Comparison of ENCODE assay signal across 9 mouse cellular contexts in genomic region chr14:48710062-48710870, GRCm38 (mm10). TPM values are rescaled to one million over a fixed set of nuclear protein-coding genes. Genes with fewer than 3 reads are reported as not detected.
DNase-seq lines count a peak whose midpoint lies in the region; ATAC-seq and TF ChIP-seq lines count a peak whose summit lies in the region.
"Had no signal": no experiment of that assay in that cellular context is flagged by ENCODE, and none has a peak within 500 bp of the region (broad histone marks: within the 10 kb centered on the region; RNA-seq: fewer than 3 reads in every experiment).

No protein-coding gene starts in this region.

- no peaks in the 10 kb centered on the region for H3K36me3 ChIP-seq in heart, postnatal 0 days (replicated peaks; ENCODE audit: control insufficient read depth, insufficient read depth, low read length)
- H3K36me3 ChIP-seq in embryonic facial prominence, embryonic 15.5 days = no peaks in the 10 kb centered on the region
- H3K36me3 ChIP-seq in limb, embryonic 13.5 days = no peaks in the 10 kb centered on the region
- no peaks in the 10 kb centered on the region for H3K36me3 ChIP-seq in neural tube, embryonic 14.5 days (ENCODE audit: control insufficient read depth, insufficient read depth, low read length)
- H3K36me3 ChIP-seq in thymus, adult 2 months (ENCODE audit: control insufficient read depth, insufficient read depth, low read length) = no peaks in the 10 kb centered on the region

- H3K9me3 ChIP-seq in heart, postnatal 0 days (replicated peaks; ENCODE audit: control insufficient read depth, low read length) = no peaks in the 10 kb centered on the region
- no peaks in the 10 kb centered on the region for H3K9me3 ChIP-seq in embryonic facial prominence, embryonic 15.5 days (replicated peaks)
- no peaks in the 10 kb centered on the region for H3K9me3 ChIP-seq in limb, embryonic 13.5 days
- no peaks in the 10 kb centered on the region for H3K9me3 ChIP-seq in neural tube, embryonic 14.5 days (ENCODE audit: control insufficient read depth, low read length)

- WGBS in heart, postnatal 0 days = 57% methylated on average over 11 of the region's 11 CpGs
- WGBS in embryonic facial prominence, embryonic 15.5 days = 37% methylated on average over 11 of the region's 11 CpGs
- WGBS in limb, embryonic 13.5 days = 49% methylated on average over 11 of the region's 11 CpGs
- 29% methylated on average over 11 of the region's 11 CpGs for WGBS in neural tube, embryonic 14.5 days
- WGBS in thymus, adult 2 months = 69% methylated on average over 11 of the region's 11 CpGs

- no peak for TF ChIP-seq POLR2A in thymus, adult 2 months (IDR thresholded peaks at IDR 0.05; ENCODE audit: control insufficient read depth, extremely low read depth, insufficient read depth, low read length, poor library complexity)

- intact Hi-C loops in left cerebral cortex, postnatal 36 days (cut with DNase I) = loop anchor here (2.0 kb wide), 1 partner anchor 19 kb away; no protein-coding TSS in a partner anchor

- H3K27ac ChIP-seq in heart, postnatal 0 days (ENCODE audit: low read depth) = no peak overlapping the region
- H3K27ac ChIP-seq in embryonic facial prominence, embryonic 15.5 days (replicated peaks) = no peak overlapping the region
- no peak overlapping the region for H3K27ac ChIP-seq in limb, embryonic 13.5 days
- no peak overlapping the region for H3K27ac ChIP-seq in neural tube, embryonic 14.5 days (ENCODE audit: low read depth, low read length)
- no peak overlapping the region for H3K27ac ChIP-seq in thymus, adult 2 months (ENCODE audit: control insufficient read depth, insufficient read depth, low read length)

- TF ChIP-seq EP300 in heart, postnatal 0 days (IDR thresholded peaks at IDR 0.05; ENCODE audit: low read depth) = no peak

- no peak overlapping the region for H3K9ac ChIP-seq in heart, postnatal 0 days (replicated peaks; ENCODE audit: low read depth, low read length)
- no peak overlapping the region for H3K9ac ChIP-seq in embryonic facial prominence, embryonic 15.5 days
- no peak overlapping the region for H3K9ac ChIP-seq in limb, embryonic 13.5 days
- H3K9ac ChIP-seq in neural tube, embryonic 14.5 days (replicated peaks; ENCODE audit: low read depth, low read length) = no peak overlapping the region

- TF ChIP-seq CTCF in heart, postnatal 0 days (IDR thresholded peaks at IDR 0.05; ENCODE audit: low read depth) = no peak
- no peak for TF ChIP-seq CTCF in thymus, adult 2 months (IDR thresholded peaks at IDR 0.05; ENCODE audit: borderline replicate concordance, control insufficient read depth, extremely low read depth, insufficient read depth, low read length, poor library complexity)

- H3K27me3 ChIP-seq in heart, postnatal 0 days (ENCODE audit: control insufficient read depth, insufficient read depth, low read length) = peaks cover 16% of the 10 kb centered on the region; the same call in 1 of the 2 replicates
- peaks cover 19% of the 10 kb centered on the region for H3K27me3 ChIP-seq in embryonic facial prominence, embryonic 15.5 days
- peaks cover 41% of the 10 kb centered on the region for H3K27me3 ChIP-seq in limb, embryonic 13.5 days
- H3K27me3 ChIP-seq in neural tube, embryonic 14.5 days (ENCODE audit: control insufficient read depth, insufficient read depth, low read length) = peaks cover 30% of the 10 kb centered on the region
- no peaks in the 10 kb centered on the region for H3K27me3 ChIP-seq in thymus, adult 2 months (ENCODE audit: control insufficient read depth, insufficient read depth, low read length)

- no peak for DNase-seq in heart, postnatal 0 days (ENCODE audit: low spot score)
- no peak for DNase-seq in heart, adult 8-10 months (ENCODE audit: low spot score)
- DNase-seq in gastrocnemius, postnatal 25 days = no peak
- no peak for DNase-seq in thymus, adult 2 months
- DNase-seq in left cerebral cortex, postnatal 36 days (ENCODE audit: low spot score in 2 of 2) = no peak

- no peak for ATAC-seq in heart, postnatal 0 days (ENCODE audit: insufficient read depth, low read depth)
- no peak for ATAC-seq in embryonic facial prominence, embryonic 15.5 days (ENCODE audit: insufficient number of reproducible peaks, low FRiP score, low TSS enrichment, low read depth)
- no peak for ATAC-seq in limb, embryonic 13.5 days (ENCODE audit: low FRiP score, low read depth)
- ATAC-seq in neural tube, embryonic 14.5 days (ENCODE audit: low read depth) = peak; percentile 60; the same call in 1 of the 2 replicates

- H3K4me2 ChIP-seq in heart, postnatal 0 days (ENCODE audit: low read depth, low read length) = peak overlapping the region; percentile 56
- H3K4me2 ChIP-seq in embryonic facial prominence, embryonic 15.5 days (replicated peaks) = peak overlapping the region; percentile 52
- H3K4me2 ChIP-seq in limb, embryonic 13.5 days (replicated peaks) = peak overlapping the region; percentile 66
- H3K4me2 ChIP-seq in neural tube, embryonic 14.5 days (ENCODE audit: low read depth, low read length) = no peak overlapping the region; the same call in 1 of the 2 replicates

- peak overlapping the region; percentile 40; the same call in 1 of the 2 replicates for H3K4me3 ChIP-seq in heart, postnatal 0 days (ENCODE audit: low read depth, low read length)
- H3K4me3 ChIP-seq in embryonic facial prominence, embryonic 15.5 days (replicated peaks) = peak overlapping the region; percentile 34
- peak overlapping the region; percentile 39; the same call in 1 of the 2 replicates for H3K4me3 ChIP-seq in limb, embryonic 13.5 days
- no peak overlapping the region for H3K4me3 ChIP-seq in neural tube, embryonic 14.5 days (ENCODE audit: low read depth, low read length)
- no peak overlapping the region for H3K4me3 ChIP-seq in thymus, adult 2 months (ENCODE audit: control insufficient read depth, insufficient read depth, low read length)

- 0 out of 2 replicates have a peak, but pooled peaks cover 3% of the 10 kb centered on the region for H3K4me1 ChIP-seq in heart, postnatal 0 days (ENCODE audit: control insufficient read depth, insufficient read depth)
- peaks cover 8% of the 10 kb centered on the region for H3K4me1 ChIP-seq in embryonic facial prominence, embryonic 15.5 days
- peaks cover 11% of the 10 kb centered on the region for H3K4me1 ChIP-seq in limb, embryonic 13.5 days
- H3K4me1 ChIP-seq in neural tube, embryonic 14.5 days (ENCODE audit: control insufficient read depth, insufficient read depth, low read length) = no peaks in the 10 kb centered on the region
- H3K4me1 ChIP-seq in thymus, adult 2 months (replicated peaks; ENCODE audit: control insufficient read depth, insufficient read depth, low read length) = no peaks in the 10 kb centered on the region

RNA-seq across cellular contexts. Expression of gene Otx2, which starts 36.6 kb away (rescaled TPM):
- not detected in 2 replicates for total RNA-seq in heart, postnatal 0 days (2014; rRNA removed; ENCODE audit: low replicate concordance)
- not detected in 2 replicates for polyA plus RNA-seq in heart, postnatal 0 days (2015; fragmentation: Nextera tagmentation; extraction: Ambion mirVana)
- total RNA-seq in heart, adult 8-10 months (2022) = under 1 TPM in 1 of 4 experiments, not detected in 3; 0.19 TPM
- polyA plus RNA-seq in embryonic facial prominence, embryonic 15.5 days (2015; fragmentation: Nextera tagmentation; extraction: Ambion mirVana) = 7.4 and 9.7 TPM in 2 replicates
- polyA plus RNA-seq in limb, embryonic 13.5 days (2015; fragmentation: Nextera tagmentation; extraction: Ambion mirVana) = 0.10 TPM in 1 of 2 replicates, not detected in the other
- not detected in 2 replicates for polyA plus RNA-seq in neural tube, embryonic 14.5 days (2014; fragmentation: Nextera tagmentation; extraction: Ambion mirVana)
- not detected for total RNA-seq in gastrocnemius, postnatal 25 days (2021)
- 0.11 TPM in 1 of 2 replicates, not detected in the other for polyA plus RNA-seq in thymus, adult 2 months (2012; rRNA removed)
- total RNA-seq in left cerebral cortex, postnatal 36 days (2021) = under 1 TPM; 0.16 to 0.39 TPM
- polyA plus RNA-seq: gonadal fat pad, adult 2 months had no signal

Comparison
In these comparisons a context has a peak if more than half of its experiments do, and no peak if none do; other contexts are left out.
1. H3K4me3 ChIP-seq: peak in heart, postnatal 0 days (single experiment), embryonic facial prominence, embryonic 15.5 days (single experiment) and limb, embryonic 13.5 days (single experiment); none in neural tube, embryonic 14.5 days (single experiment) and thymus, adult 2 months (single experiment).